Mouse (Mus musculus): ENCODE measurements around the gene Nrros.

DNA sequence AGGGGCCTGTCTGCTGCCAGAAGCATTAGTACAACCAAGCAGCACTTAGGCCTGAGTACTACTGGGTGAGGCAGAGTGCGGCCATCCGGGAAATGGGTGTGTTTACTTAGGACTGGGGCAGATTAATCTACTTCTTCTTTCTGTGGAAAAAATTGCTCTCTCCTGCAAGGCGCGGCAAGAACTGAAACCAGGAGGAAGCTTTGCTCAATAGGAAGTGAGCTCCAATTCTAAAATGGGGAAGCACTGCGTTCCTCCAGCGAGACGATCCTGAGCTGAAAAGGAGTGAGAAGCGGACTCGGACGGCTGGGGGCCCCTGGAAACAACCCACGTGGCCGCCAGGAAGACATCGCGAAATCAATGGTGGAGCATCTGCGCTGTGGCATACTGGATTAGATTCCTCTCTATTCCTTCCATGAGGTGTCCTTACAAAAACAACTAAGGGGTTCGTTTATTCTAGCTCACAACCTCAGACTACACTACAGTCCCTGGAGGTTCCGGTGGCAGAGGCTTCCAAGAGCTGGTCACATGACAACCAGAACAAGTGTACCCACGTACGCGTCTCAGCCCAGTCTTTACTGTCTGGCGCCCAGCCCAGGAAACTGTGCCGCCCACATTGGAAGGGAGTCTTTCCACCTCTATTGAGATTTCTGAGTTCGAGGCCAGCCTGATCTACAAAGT lies 51.7 kb downstream of the Nrros start:
- no peak for TF ChIP-seq CTCF (IDR thresholded peaks at IDR 0.05; ENCODE audit: borderline replicate concordance, insufficient read depth, low read depth, low read length)
- TF ChIP-seq POLR2A (IDR thresholded peaks at IDR 0.05; ENCODE audit: borderline replicate concordance, insufficient read depth, low read length): no peak
